Mouse (Mus musculus) CH12.LX (cell line): ENCODE results near the gene Rcan3. TPM values are rescaled to one million over a fixed set of nuclear protein-coding genes. Genes with fewer than 3 reads are reported as not detected.

Experiments
- DNase-seq: peaks from one replicate; pipeline ENCODE4 v3.0.0-alpha.2; 2013; ENCODE audit errors: extremely low read depth
- H3K27ac ChIP-seq: 2 replicates; pipeline ENCODE4 v1.5.1; 2012; ENCODE audit warnings: low read depth, mild to moderate bottlenecking, control low read depth, moderate library complexity; ENCODE audit not compliant: insufficient read depth
- H3K27me3 ChIP-seq: replicated peaks from 2 replicates; pipeline ENCODE3; 2012; ENCODE audit warnings: inconsistent platforms
- H3K36me3 ChIP-seq, 2 experiments: replicated peaks in 1 of 2; 2 replicates each; pipeline versions ENCODE3 to v1.6.1; 2012; ENCODE audit warnings: inconsistent platforms in 1 of 2, low read length in 1 of 2, mild to moderate bottlenecking in 1 of 2, mixed read lengths in 1 of 2, moderate library complexity in 1 of 2; ENCODE audit not compliant: control insufficient read depth in 1 of 2, insufficient read depth in 1 of 2
- H3K4me1 ChIP-seq, 2 experiments: 2 replicates each; pipeline ENCODE4 v1.6.1; 2012; ENCODE audit warnings: inconsistent platforms in 1 of 2, moderate library complexity in 1 of 2; ENCODE audit not compliant: insufficient read depth in 2 of 2, control insufficient read depth in 1 of 2
- H3K4me2 ChIP-seq: 2 replicates; pipeline ENCODE4 v1.6.1; 2012; ENCODE audit warnings: low read depth, mild to moderate bottlenecking, control low read depth; ENCODE audit not compliant: poor library complexity, insufficient read depth, severe bottlenecking
- H3K4me3 ChIP-seq, 3 experiments: fragments of 150-350 bp in 1 of 3; sonication (generic) in 1 of 3; replicated peaks in 1 of 3; 2 replicates each; pipeline versions ENCODE3 to v1.5.1; 2011 to 2012; ENCODE audit warnings: low read depth in 2 of 3, low read length in 2 of 3, mild to moderate bottlenecking in 2 of 3, moderate library complexity in 2 of 3, control low read depth in 1 of 3, improper control_type of control experiment in 1 of 3, inconsistent platforms in 1 of 3, mixed read lengths in 1 of 3; ENCODE audit not compliant: poor library complexity in 1 of 3
- H3K79me2 ChIP-seq: replicated peaks from 2 replicates; pipeline ENCODE4 v1.6.1; 2012; ENCODE audit warnings: mild to moderate bottlenecking, moderate library complexity; ENCODE audit not compliant: control insufficient read depth, poor library complexity, insufficient read depth, severe bottlenecking; ENCODE audit errors: extremely low read depth
- H3K9ac ChIP-seq: 2 replicates; pipeline ENCODE4 v1.6.1; 2012; ENCODE audit warnings: low read depth, mild to moderate bottlenecking, control low read depth, moderate library complexity; ENCODE audit not compliant: insufficient read depth
- H3K9me3 ChIP-seq: replicated peaks from 2 replicates; pipeline ENCODE3; 2012; ENCODE audit warnings: low read length, inconsistent platforms, mixed read lengths
- BHLHE40 ChIP-seq: IDR thresholded peaks from 2 replicates; pipeline ENCODE4 v1.6.1; 2011; ENCODE audit warnings: mild to moderate bottlenecking, low read depth, low read length, improper control_type of control experiment
- CHD1 ChIP-seq: IDR thresholded peaks from 2 replicates; pipeline ENCODE4 v1.6.1; 2012; ENCODE audit warnings: low read depth, low read length, improper control_type of control experiment, inconsistent platforms
- CTCF ChIP-seq, 2 experiments: IDR thresholded peaks in 1 of 2; conservative IDR thresholded peaks in 1 of 2; 2 replicates each; pipeline ENCODE4 v1.5.1; 2011 to 2012; ENCODE audit warnings: low read depth in 2 of 2, low read length in 2 of 2, improper control_type of control experiment in 1 of 2, inconsistent platforms in 1 of 2, mild to moderate bottlenecking in 1 of 2, moderate library complexity in 1 of 2
- E2F4 ChIP-seq: IDR thresholded peaks from 2 replicates; pipeline ENCODE4 v1.6.1; 2011; ENCODE audit warnings: low read depth, low read length, improper control_type of control experiment; ENCODE audit not compliant: insufficient replicate concordance
- ELF1 ChIP-seq: IDR thresholded peaks from 2 replicates; pipeline ENCODE4 v1.6.1; 2014; ENCODE audit warnings: low read depth, mild to moderate bottlenecking, inconsistent platforms, low read length, improper control_type of control experiment
- EP300 ChIP-seq: IDR thresholded peaks from 2 replicates; pipeline ENCODE4 v1.6.1; 2011; ENCODE audit warnings: low read length, improper control_type of control experiment
- ETS1 ChIP-seq: conservative IDR thresholded peaks from 2 replicates; pipeline ENCODE4 v1.6.1; 2012; ENCODE audit warnings: low read depth, mild to moderate bottlenecking, inconsistent platforms, low read length, improper control_type of control experiment, moderate library complexity
- GABPA ChIP-seq: IDR thresholded peaks from 2 replicates; pipeline ENCODE4 v1.6.1; 2012; ENCODE audit warnings: low read depth, low read length, improper control_type of control experiment, inconsistent platforms; ENCODE audit not compliant: insufficient replicate concordance
- HCFC1 ChIP-seq: IDR thresholded peaks from 2 replicates; pipeline ENCODE4 v1.6.1; 2012; ENCODE audit warnings: low read depth, mild to moderate bottlenecking, inconsistent platforms, low read length, improper control_type of control experiment
- IRF4 ChIP-seq: IDR thresholded peaks from 2 replicates; pipeline ENCODE4 v1.6.1; 2014; ENCODE audit warnings: low read depth, mild to moderate bottlenecking, inconsistent platforms, low read length, improper control_type of control experiment
- JUN ChIP-seq: IDR thresholded peaks from 2 replicates; pipeline ENCODE4 v1.6.1; 2011; ENCODE audit warnings: low read depth, mild to moderate bottlenecking, low read length, improper control_type of control experiment, moderate library complexity; ENCODE audit not compliant: insufficient read depth
- JUND ChIP-seq: conservative IDR thresholded peaks from 2 replicates; pipeline ENCODE4 v1.6.1; 2011; ENCODE audit warnings: low read depth, low read length, improper control_type of control experiment
- KAT2A ChIP-seq: IDR thresholded peaks from 2 replicates; pipeline ENCODE4 v1.6.1; 2012; ENCODE audit warnings: low read length, improper control_type of control experiment, inconsistent platforms; ENCODE audit not compliant: insufficient replicate concordance
- MAFK ChIP-seq: IDR thresholded peaks from 2 replicates; pipeline ENCODE4 v1.6.1; 2011; ENCODE audit warnings: low read length, improper control_type of control experiment; ENCODE audit not compliant: insufficient replicate concordance
- MAX ChIP-seq: IDR thresholded peaks from 2 replicates; pipeline ENCODE4 v1.6.1; 2011; ENCODE audit warnings: low read length, improper control_type of control experiment
- MAZ ChIP-seq: IDR thresholded peaks from 2 replicates; pipeline ENCODE4 v1.6.1; 2012; ENCODE audit warnings: low read depth, mild to moderate bottlenecking, inconsistent platforms, low read length, improper control_type of control experiment, moderate library complexity
- MEF2A ChIP-seq: IDR thresholded peaks from 2 replicates; pipeline ENCODE4 v1.6.1; 2014; ENCODE audit warnings: low read depth, mild to moderate bottlenecking, inconsistent platforms, low read length, improper control_type of control experiment, borderline replicate concordance
- MXI1 ChIP-seq: IDR thresholded peaks from 2 replicates; pipeline ENCODE4 v1.6.1; 2011; ENCODE audit warnings: mild to moderate bottlenecking, low read depth, low read length, improper control_type of control experiment
- MYC ChIP-seq: IDR thresholded peaks from 2 replicates; pipeline ENCODE4 v1.6.1; 2011; ENCODE audit warnings: low read depth, mild to moderate bottlenecking, improper control_type of control experiment, low read length
- NELFE ChIP-seq: IDR thresholded peaks from 2 replicates; pipeline ENCODE4 v1.6.1; 2011; ENCODE audit warnings: low read depth, low read length, improper control_type of control experiment
- NRF1 ChIP-seq: IDR thresholded peaks from 2 replicates; pipeline ENCODE4 v1.6.1; 2014; ENCODE audit warnings: low read depth, mild to moderate bottlenecking, inconsistent platforms, low read length, improper control_type of control experiment, moderate library complexity
- PAX5 ChIP-seq: IDR thresholded peaks from 2 replicates; pipeline ENCODE4 v1.6.1; 2012; ENCODE audit warnings: low read length, inconsistent platforms, mixed read lengths
- POLR2A ChIP-seq: IDR thresholded peaks from 2 replicates; pipeline ENCODE4 v1.6.1; 2011; ENCODE audit warnings: low read depth, mild to moderate bottlenecking, improper control_type of control experiment, low read length
- POLR2AphosphoS2 ChIP-seq: IDR thresholded peaks from 2 replicates; pipeline ENCODE4 v1.6.1; 2011; ENCODE audit warnings: low read depth, low read length, improper control_type of control experiment
- RAD21 ChIP-seq: IDR thresholded peaks from 2 replicates; pipeline ENCODE4 v1.6.1; 2011; ENCODE audit warnings: low read depth, mild to moderate bottlenecking, low read length, improper control_type of control experiment, moderate library complexity
- RCOR1 ChIP-seq: conservative IDR thresholded peaks from 2 replicates; pipeline ENCODE4 v1.6.1; 2012; ENCODE audit warnings: low read depth, mild to moderate bottlenecking, inconsistent platforms, low read length, improper control_type of control experiment
- SIN3A ChIP-seq: IDR thresholded peaks from 2 replicates; pipeline ENCODE4 v1.6.1; 2012; ENCODE audit warnings: low read length, improper control_type of control experiment, inconsistent platforms
- SMC3 ChIP-seq: IDR thresholded peaks from 2 replicates; pipeline ENCODE4 v1.6.1; 2011; ENCODE audit warnings: low read depth, low read length, improper control_type of control experiment
- TBP ChIP-seq: conservative IDR thresholded peaks from 2 replicates; pipeline ENCODE4 v1.6.1; 2011; ENCODE audit warnings: low read depth, low read length, improper control_type of control experiment
- TCF12 ChIP-seq: IDR thresholded peaks from 2 replicates; pipeline ENCODE4 v1.6.1; 2014; ENCODE audit warnings: low read depth, mild to moderate bottlenecking, inconsistent platforms, low read length, improper control_type of control experiment
- UBTF ChIP-seq: IDR thresholded peaks from 2 replicates; pipeline ENCODE4 v1.6.1; 2012; ENCODE audit warnings: low read depth, mild to moderate bottlenecking, inconsistent platforms, low read length, improper control_type of control experiment, moderate library complexity
- USF1 ChIP-seq: IDR thresholded peaks from 2 replicates; pipeline ENCODE4 v1.6.1; 2014; ENCODE audit warnings: low read depth, mild to moderate bottlenecking, inconsistent platforms, low read length, improper control_type of control experiment
- USF2 ChIP-seq: conservative IDR thresholded peaks from 2 replicates; pipeline ENCODE4 v1.6.1; 2011; ENCODE audit warnings: low read depth, low read length, improper control_type of control experiment
- ZC3H11A ChIP-seq: IDR thresholded peaks from 2 replicates; pipeline ENCODE4 v1.6.1; 2012; ENCODE audit warnings: low read depth, mild to moderate bottlenecking, inconsistent platforms, low read length, improper control_type of control experiment
- ZKSCAN1 ChIP-seq: IDR thresholded peaks from 2 replicates; pipeline ENCODE4 v1.6.1; 2012; ENCODE audit warnings: low read depth, inconsistent platforms, low read length, improper control_type of control experiment, borderline replicate concordance
- ZMIZ1 ChIP-seq: IDR thresholded peaks from 2 replicates; pipeline ENCODE4 v1.6.1; 2012; ENCODE audit warnings: low read depth, mild to moderate bottlenecking, inconsistent platforms, low read length, improper control_type of control experiment
- ZNF384 ChIP-seq: IDR thresholded peaks from 2 replicates; pipeline ENCODE4 v1.6.1; 2012; ENCODE audit warnings: low read depth, low read length, improper control_type of control experiment, inconsistent platforms
- dilution Hi-C: fragments of 300-500 bp; cut with MboI; formaldehyde crosslinking; loops from 2 replicates; pipeline ENCODE4 v1.14.3; 2020; ENCODE audit warnings: low sequenced_read_pairs; ENCODE audit not compliant: extremely low pct_unique_long_range_greater_than_20kb, extremely low pct_ligation_motif_present
- in situ Hi-C: fragments of 300-500 bp; cut with MboI; formaldehyde crosslinking; loops from 3 replicates; pipeline ENCODE4 v1.14.3; 2019; ENCODE audit warnings: low sequenced_read_pairs, low pct_ligation_motif_present, low pct_unique_long_range_greater_than_20kb, mixed read lengths
- polyA plus RNA-seq: library from polyadenylated mRNA; unstranded; fragments of >175 nt; gene quantifications from 2 replicates; pipeline ENCODE4 v1.2.1, GENCODE M21; 2012; ENCODE audit warnings: low read depth; ENCODE audit not compliant: insufficient read length
- total RNA-seq, 2 experiments: library from RNA; depleted of rRNA; stranded (reverse); fragments of 300-350 nt in 1 of 2; fragments of >200 nt in 1 of 2; gene quantifications; 2 replicates each; pipeline ENCODE4 v1.2.3; 2012 to 2014

The Rcan3 gene
- total RNA-seq (2012; rRNA removed): 4.2 and 4.9 TPM in 2 replicates
- total RNA-seq (2014; rRNA removed): 2.0 and 3.0 TPM in 2 replicates
- 2.3 and 2.5 TPM in 2 replicates for polyA plus RNA-seq

GRCm38 (mm10) chr4:135433443-135434394 is at the start of gene Rcan3:
Rcan3 (minus strand) TSS chr4:135433853.
- in situ Hi-C loops: no loop called here
- peak within 1 kb of the TSS; percentile 60 to 67 (median 64) for H3K4me3 ChIP-seq
- no peaks in the 10 kb centered on the region for H3K9me3 ChIP-seq
- DNase-seq: peak; percentile 65
- peak within 1 kb of the TSS; percentile 58 for H3K4me2 ChIP-seq
- H3K27ac ChIP-seq: no peak within 1 kb of the TSS
- H3K79me2 ChIP-seq: no peaks in the 10 kb centered on the region
- H3K4me1 ChIP-seq: peaks cover 0 to 31% of the 10 kb centered on the region in 2 experiments; a peak in 2 of 4 replicates
- H3K27me3 ChIP-seq: peaks cover 3% of the 10 kb centered on the region
- peak within 1 kb of the TSS; percentile 53 for H3K9ac ChIP-seq
- no peaks in the 10 kb centered on the region for H3K36me3 ChIP-seq
- dilution Hi-C loops: no loop called here
- TF ChIP-seq POLR2AphosphoS2 (no peak), GABPA (no peak), JUND (no peak), TBP (no peak), USF1 (peak; percentile 49), USF2 (no peak), ZMIZ1 (no peak), RCOR1 (no peak), KAT2A (no peak), MYC (no peak), NRF1 (peak; percentile 83), MEF2A (no peak), ETS1 (no peak), UBTF (0 out of 2 replicates have a peak, but pooled peaks have one; percentile 50), CHD1 (no peak), ZKSCAN1 (no peak), IRF4 (0 out of 2 replicates have a peak, but pooled peaks have one; percentile 7), MXI1 (peak; percentile 74), ZNF384 (peak; percentile 88), E2F4 (no peak), CTCF (conservative IDR thresholded peaks at IDR 0.05 in 1 of 2, IDR thresholded peaks at IDR 0.05 in 1 of 2; ENCODE audit: low read depth in 2 of 2, low read length in 2 of 2) (peak in 1 of 2 experiments; percentile 26; a peak in 1 of 4 replicates), EP300 (no peak), NELFE (peak; percentile 67), HCFC1 (peak; percentile 15; the same call in 1 of the 2 replicates), SMC3 (no peak; the same call in 1 of the 2 replicates), BHLHE40 (peak; percentile 95), JUN (no peak), MAZ (no peak; the same call in 1 of the 2 replicates), MAFK (no peak), ZC3H11A (no peak), ELF1 (no peak; the same call in 1 of the 2 replicates), MAX (no peak; the same call in 1 of the 2 replicates), PAX5 (no peak), RAD21 (no peak), TCF12 (no peak; the same call in 1 of the 2 replicates), POLR2A (peak; percentile 62), SIN3A (peak; percentile 53; the same call in 1 of the 2 replicates)
